Mouse (Mus musculus) kidney, postnatal 0 days (tissue): Measurements from ENCODE around the gene Cdcp1. TPM values are rescaled to one million over a fixed set of nuclear protein-coding genes. Genes with fewer than 3 reads are reported as not detected.

ENCODE experiments used
- ATAC-seq: fragments of 200-750 bp; cut with Nextera tagmentation; replicated peaks from 2 replicates; pipeline ENCODE4 v1.8.0; 2017; ENCODE audit warnings: low read depth, moderate number of reproducible peaks, moderate TSS enrichment, moderate library complexity; ENCODE audit not compliant: low FRiP score
- DNase-seq: peaks from one replicate; pipeline ENCODE4 v3.0.0-alpha.2; 2016; ENCODE audit warnings: low spot score
- H3K27ac ChIP-seq: fragments of 300-500 bp; sonication (generic); 2 replicates; pipeline ENCODE4 v1.5.1; 2014; ENCODE audit warnings: mild to moderate bottlenecking
- H3K27me3 ChIP-seq: fragments of 300-500 bp; sonication (generic); 2 replicates; pipeline ENCODE4 v1.6.1; 2014; ENCODE audit warnings: low read length, mixed read lengths; ENCODE audit not compliant: insufficient read depth
- H3K36me3 ChIP-seq: fragments of 300-500 bp; sonication (generic); 2 replicates; pipeline ENCODE4 v1.6.1; 2014; ENCODE audit warnings: low read length, mixed read lengths; ENCODE audit not compliant: insufficient read depth
- H3K4me1 ChIP-seq: fragments of 300-500 bp; sonication (generic); replicated peaks from 2 replicates; pipeline ENCODE4 v1.6.1; 2014; ENCODE audit warnings: antibody characterized with exemption, low read length, mixed read lengths; ENCODE audit not compliant: insufficient read depth
- H3K4me2 ChIP-seq: fragments of 300-500 bp; sonication (generic); 2 replicates; pipeline ENCODE4 v1.6.1; 2014; ENCODE audit warnings: mild to moderate bottlenecking, low read length, moderate library complexity, mixed read lengths
- H3K4me3 ChIP-seq: fragments of 300-500 bp; sonication (generic); replicated peaks from 2 replicates; pipeline ENCODE4 v1.5.1; 2014; ENCODE audit warnings: low read depth, low read length
- H3K9ac ChIP-seq: fragments of 300-500 bp; sonication (generic); 2 replicates; pipeline ENCODE4 v1.6.1; 2014; ENCODE audit warnings: low read depth, low read length
- H3K9me3 ChIP-seq: fragments of 300-500 bp; sonication (generic); replicated peaks from 2 replicates; pipeline ENCODE4 v1.6.1; 2016; ENCODE audit warnings: low read length, inconsistent platforms, mixed read lengths
- CTCF ChIP-seq: IDR thresholded peaks from 2 replicates; pipeline ENCODE4 v1.5.1; 2016; ENCODE audit warnings: antibody characterized with exemption, low read depth, mild to moderate bottlenecking, moderate library complexity
- WGBS: fragments of 180-500 bp; shearing (Covaris S2); extraction: QIAGEN DNeasy Blood & Tissue Kit; methylation state at CpG from one replicate; pipeline ENCODE4 v1.1.7; 2014; 5-methylcytosine and 5-hydroxymethylcytosine counted together
- polyA plus RNA-seq: library from polyadenylated mRNA; unstranded; fragments of >200 nt; fragmentation: Nextera tagmentation; extraction: Ambion mirVana; gene quantifications from 2 replicates; pipeline ENCODE4 v1.2.1, GENCODE M21; 2015

Gene Cdcp1
- polyA plus RNA-seq, 1 experiment from 2014 or later: 6.8 TPM

GRCm38 (mm10) chr9:123238256-123239045, 22.6 kb upstream of the Cdcp1 start:
- Histone ChIP-seq H3K9ac (no peak overlapping the region), H3K27ac (peak overlapping the region; percentile 86), H3K4me1 (no peaks in the 10 kb centered on the region; the same call in 1 of the 2 replicates), H3K4me3 (no peak overlapping the region), H3K27me3 (no peaks in the 10 kb centered on the region), H3K36me3 (no peaks in the 10 kb centered on the region), H3K4me2 (peak overlapping the region; percentile 5; the same call in 1 of the 2 replicates), H3K9me3 (no peaks in the 10 kb centered on the region)
- TF ChIP-seq CTCF: no peak
- DNase-seq (peak; percentile 80), ATAC-seq (0 out of 2 replicates have a peak, but pooled peaks have one; percentile 25)
- 44% methylated on average over 4 of the region's 4 CpGs for WGBS

- Histone ChIP-seq H3K27me3 (no peaks in the 10 kb centered on the region), H3K27ac (peak overlapping the region; percentile 54), H3K4me3 (no peak overlapping the region), H3K4me1 (no peaks in the 10 kb centered on the region; the same call in 1 of the 2 replicates), H3K36me3 (no peaks in the 10 kb centered on the region), H3K9me3 (no peaks in the 10 kb centered on the region), H3K9ac (no peak overlapping the region), H3K4me2 (no peak overlapping the region)
- ATAC-seq (peak; percentile 57; the same call in 1 of the 2 replicates), DNase-seq (peak; percentile 68)
- no peak for TF ChIP-seq CTCF
- 26% methylated on average over 2 of the region's 2 CpGs for WGBS
Observed at GRCm38 (mm10) chr9:123237739-123238138, 21.9 kb upstream of the Cdcp1 start.

GRCm38 (mm10) chr9:123235621-123236020, 19.8 kb upstream of the Cdcp1 start:
- WGBS: 28% methylated on average over 3 of the region's 3 CpGs
- no peak for ATAC-seq
- H3K9me3 ChIP-seq: no peaks in the 10 kb centered on the region
- no peak overlapping the region for H3K4me2 ChIP-seq
- no peaks in the 10 kb centered on the region; the same call in 1 of the 2 replicates for H3K4me1 ChIP-seq
- no peaks in the 10 kb centered on the region for H3K36me3 ChIP-seq
- H3K27ac ChIP-seq: no peak overlapping the region
- DNase-seq: no peak
- no peaks in the 10 kb centered on the region for H3K27me3 ChIP-seq
- no peak overlapping the region for H3K4me3 ChIP-seq
- no peak overlapping the region for H3K9ac ChIP-seq
- no peak for TF ChIP-seq CTCF

GRCm38 (mm10) chr9:123229826-123230225, 14.0 kb upstream of the Cdcp1 start:
- WGBS: 56% methylated on average over 4 of the region's 4 CpGs
- ATAC-seq: no peak

GRCm38 (mm10) chr9:123228671-123229070, 12.8 kb upstream of the Cdcp1 start:
- DNase-seq (no peak), ATAC-seq (no peak; the same call in 1 of the 2 replicates)
- Histone ChIP-seq H3K4me1 (no peaks in the 10 kb centered on the region), H3K9me3 (no peaks in the 10 kb centered on the region), H3K27me3 (no peaks in the 10 kb centered on the region), H3K36me3 (no peaks in the 10 kb centered on the region), H3K27ac (no peak overlapping the region), H3K9ac (no peak overlapping the region), H3K4me2 (no peak overlapping the region), H3K4me3 (no peak overlapping the region)
- TF ChIP-seq CTCF: no peak

More at GRCm38 (mm10) chr9:123229826-123230225, 14.0 kb upstream of the Cdcp1 start:
- H3K4me3 ChIP-seq: no peak overlapping the region
- DNase-seq: no peak
- H3K36me3 ChIP-seq: no peaks in the 10 kb centered on the region
- no peak for TF ChIP-seq CTCF
- no peaks in the 10 kb centered on the region for H3K27me3 ChIP-seq
- no peak overlapping the region for H3K27ac ChIP-seq
- H3K9ac ChIP-seq: no peak overlapping the region
- no peaks in the 10 kb centered on the region for H3K4me1 ChIP-seq
- H3K4me2 ChIP-seq: no peak overlapping the region
- H3K9me3 ChIP-seq: no peaks in the 10 kb centered on the region

- no peak for ATAC-seq
- DNase-seq: no peak
- H3K36me3 ChIP-seq: no peaks in the 10 kb centered on the region
- H3K9ac ChIP-seq: no peak overlapping the region
- TF ChIP-seq CTCF: no peak
- H3K4me2 ChIP-seq: no peak overlapping the region
- no peak overlapping the region for H3K27ac ChIP-seq
- H3K4me1 ChIP-seq: no peaks in the 10 kb centered on the region
- WGBS: 81% methylated on average over 3 of the region's 3 CpGs
- no peaks in the 10 kb centered on the region for H3K9me3 ChIP-seq
- no peak overlapping the region for H3K4me3 ChIP-seq
- no peaks in the 10 kb centered on the region for H3K27me3 ChIP-seq
Observed at GRCm38 (mm10) chr9:123227106-123227750, 11.4 kb upstream of the Cdcp1 start.
